Mouse (Mus musculus): ENCODE results near the gene Rorb.

GRCm38 (mm10) chr19:18952806-18953205 is 158.2 kb downstream of the Rorb start:
- TF ChIP-seq CTCF (IDR thresholded peaks at IDR 0.05; ENCODE audit: extremely low read depth, insufficient read depth, low read length), result no peak
- no peak for TF ChIP-seq POLR2A (IDR thresholded peaks at IDR 0.05; ENCODE audit: extremely low read depth, insufficient read depth, low read length)
